Mouse (Mus musculus): ENCODE measurements around the gene S100a16.
A peak's percentile ranks its signal among the peaks of the same experiment; 100 is the strongest.

Gene S100a16

GRCm38 (mm10) chr3:90537141-90537904, at the start of gene S100a16:
Gene S100a16, plus strand, starts transcription at chr3:90537254.
- no peak for DNase-seq (ENCODE audit: low spot score in 2 of 2)

- DNase-seq (ENCODE audit: low spot score in 2 of 2), result no peak
Observed at GRCm38 (mm10) chr3:90488576-90488975, 48.5 kb upstream of the S100a16 start.

GRCm38 (mm10) chr3:90490696-90491256, 46.3 kb upstream of the S100a16 start, which contains the start of gene Snapin:
Gene Snapin, minus strand, starts transcription at chr3:90491033.
- DNase-seq (ENCODE audit: low spot score in 2 of 2), result peak; percentile 92 to 94

- DNase-seq (ENCODE audit: low spot score in 2 of 2), result peak; percentile 46 to 52
Observed at GRCm38 (mm10) chr3:90491350-90491749, 45.7 kb upstream of the S100a16 start.

GRCm38 (mm10) chr3:90493831-90494540, 43.1 kb upstream of the S100a16 start:
- no peak for DNase-seq (ENCODE audit: low spot score in 2 of 2)

- no peak for DNase-seq (ENCODE audit: low spot score in 2 of 2)
Observed at GRCm38 (mm10) chr3:90495850-90496525, 41.1 kb upstream of the S100a16 start.

GRCm38 (mm10) chr3:90497597-90497996, 39.5 kb upstream of the S100a16 start:
- DNase-seq (ENCODE audit: low spot score in 2 of 2), result no peak

GRCm38 (mm10) chr3:90503444-90503843, 33.6 kb upstream of the S100a16 start:
- no peak for DNase-seq (ENCODE audit: low spot score in 2 of 2)

- DNase-seq (ENCODE audit: low spot score in 2 of 2), result no peak
Observed at GRCm38 (mm10) chr3:90505216-90505615, 31.8 kb upstream of the S100a16 start.

GRCm38 (mm10) chr3:90506362-90506761, 30.7 kb upstream of the S100a16 start:
- no peak for DNase-seq (ENCODE audit: low spot score in 2 of 2)

- DNase-seq (ENCODE audit: low spot score in 2 of 2), result no peak
Observed at GRCm38 (mm10) chr3:90508287-90508949, 28.6 kb upstream of the S100a16 start.

- DNase-seq (ENCODE audit: low spot score in 2 of 2), result peak; percentile 98 to 100
Observed at GRCm38 (mm10) chr3:90508950-90509746, 27.9 kb upstream of the S100a16 start, which contains the start of gene Chtop. Gene Chtop, minus strand, starts transcription at chr3:90509498.

GRCm38 (mm10) chr3:90509747-90510123, 27.3 kb upstream of the S100a16 start:
- DNase-seq (ENCODE audit: low spot score in 2 of 2), result no peak

GRCm38 (mm10) chr3:90512276-90512675, 24.8 kb upstream of the S100a16 start:
- no peak for DNase-seq (ENCODE audit: low spot score in 2 of 2)

- DNase-seq (ENCODE audit: low spot score in 2 of 2), result no peak
Observed at GRCm38 (mm10) chr3:90512948-90513642, 24.0 kb upstream of the S100a16 start.

- DNase-seq (ENCODE audit: low spot score in 2 of 2), result no peak
Observed at GRCm38 (mm10) chr3:90513796-90514590, 23.1 kb upstream of the S100a16 start, which contains the start of the genes S100a1 and S100a13. Gene S100a1, minus strand, starts transcription at chr3:90514392. Gene S100a13, plus strand, starts transcription at chr3:90514435.

- peak; percentile 41 to 58 for DNase-seq (ENCODE audit: low spot score in 2 of 2)
Observed at GRCm38 (mm10) chr3:90514691-90515090, 22.4 kb upstream of the S100a16 start.

GRCm38 (mm10) chr3:90515242-90515641, 21.8 kb upstream of the S100a16 start:
- no peak for DNase-seq (ENCODE audit: low spot score in 2 of 2)

- no peak for DNase-seq (ENCODE audit: low spot score in 2 of 2)
Observed at GRCm38 (mm10) chr3:90515789-90516188, 21.3 kb upstream of the S100a16 start.
